18 mouse cellular contexts compared by ENCODE assay signal in the genomic region with DNA sequence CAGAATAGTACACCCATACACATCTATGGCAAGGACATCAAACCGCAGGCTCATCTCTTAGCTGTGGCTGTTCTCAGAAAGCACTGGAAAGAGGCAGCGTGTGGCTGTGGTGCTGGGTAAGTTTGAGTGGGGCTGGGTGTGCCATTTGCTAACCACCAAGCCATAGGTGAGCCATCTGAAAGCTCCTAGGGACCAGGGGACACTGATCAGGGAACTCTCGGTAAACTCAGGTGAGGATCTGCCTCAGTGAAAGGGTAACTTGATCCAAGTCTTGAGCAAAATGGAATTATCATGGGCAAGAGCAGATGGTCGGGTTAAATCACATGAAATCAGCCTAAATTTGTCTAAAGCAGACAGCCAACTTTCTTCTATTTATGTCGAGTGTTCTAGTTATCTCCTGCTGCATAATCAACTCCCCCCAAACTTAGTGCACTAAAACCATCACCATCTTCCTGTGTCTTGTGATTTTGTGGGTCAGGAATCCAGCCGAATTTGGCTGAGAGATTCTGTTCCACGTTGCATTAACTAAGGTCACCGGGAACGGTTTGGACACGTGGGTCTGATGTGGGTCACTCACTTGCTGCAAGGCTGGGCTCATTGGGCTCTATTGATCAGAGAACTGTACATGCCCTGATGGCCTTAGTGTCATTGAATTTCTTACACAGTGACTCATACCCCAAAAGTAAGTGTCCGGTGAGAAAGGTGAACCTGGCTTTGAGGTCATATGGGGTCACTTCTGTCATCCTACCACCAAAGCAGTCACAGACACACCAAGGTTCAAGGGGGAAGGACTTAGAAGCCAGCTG.
DNase-seq lines count a peak whose midpoint lies in the region; ATAC-seq and TF ChIP-seq lines count a peak whose summit lies in the region.
"Had no signal": no experiment of that assay in that cellular context is flagged by ENCODE, and none has a peak within 500 bp of the region (broad histone marks: within the 10 kb centered on the region; RNA-seq: fewer than 3 reads in every experiment).

No protein-coding gene starts in this region.

- TF ChIP-seq CTCF in cortical plate, adult 2 months (IDR thresholded peaks at IDR 0.05; ENCODE audit: extremely low read depth, insufficient read depth, low read length): no peak

- H3K4me1 ChIP-seq in midbrain, embryonic 11.5 days (ENCODE audit: control insufficient read depth, insufficient read depth, low read length): no peaks in the 10 kb centered on the region
- H3K4me1 ChIP-seq in midbrain, embryonic 16.5 days (ENCODE audit: control insufficient read depth, insufficient read depth, low read length): no peaks in the 10 kb centered on the region
- peaks cover 9% of the 10 kb centered on the region for H3K4me1 ChIP-seq in cortical plate, adult 2 months (ENCODE audit: control insufficient read depth, insufficient read depth, low read length)
- H3K4me1 ChIP-seq: forebrain, embryonic 15.5 days; hindbrain, embryonic 15.5 days had no signal

- no peak for TF ChIP-seq POLR2A in cortical plate, adult 2 months (IDR thresholded peaks at IDR 0.05; ENCODE audit: extremely low read depth, insufficient read depth, low read length)

- 88% methylated on average over 11 of the region's 11 CpGs for WGBS in midbrain, embryonic 11.5 days
- 89% methylated on average over 11 of the region's 11 CpGs for WGBS in midbrain, embryonic 16.5 days

- no peak overlapping the region for H3K4me2 ChIP-seq in midbrain, embryonic 11.5 days
- H3K4me2 ChIP-seq in midbrain, embryonic 16.5 days (ENCODE audit: low read length): no peak overlapping the region
- H3K4me2 ChIP-seq: embryonic facial prominence, embryonic 15.5 days; forebrain, embryonic 15.5 days; heart, embryonic 13.5 days; hindbrain, embryonic 15.5 days had no signal

- no peak overlapping the region for H3K4me3 ChIP-seq in midbrain, embryonic 11.5 days (ENCODE audit: low read depth, low read length)
- H3K4me3 ChIP-seq in midbrain, embryonic 16.5 days (ENCODE audit: low read depth, low read length): no peak overlapping the region
- H3K4me3 ChIP-seq in cortical plate, adult 2 months (ENCODE audit: insufficient read depth, low read length): no peak overlapping the region
- H3K4me3 ChIP-seq: embryonic facial prominence, embryonic 15.5 days; forebrain, embryonic 15.5 days; heart, embryonic 13.5 days; hindbrain, embryonic 15.5 days had no signal

- H3K9me3 ChIP-seq in midbrain, embryonic 11.5 days (ENCODE audit: control insufficient read depth, low read length): no peaks in the 10 kb centered on the region
- H3K9me3 ChIP-seq in midbrain, embryonic 16.5 days (replicated peaks; ENCODE audit: control insufficient read depth, low read length, poor library complexity, severe bottlenecking): no peaks in the 10 kb centered on the region
- H3K9me3 ChIP-seq: embryonic facial prominence, embryonic 15.5 days; forebrain, embryonic 15.5 days; heart, embryonic 13.5 days; hindbrain, embryonic 15.5 days had no signal

- DNase-seq in left cerebral cortex, adult 9 months (ENCODE audit: low spot score in 2 of 2): peak; percentile 30 to 31
- no peak for DNase-seq in left cerebral cortex, adult 8-10 months (ENCODE audit: low spot score in 2 of 2)
- DNase-seq in midbrain, embryonic 11.5 days (ENCODE audit: low spot score, missing footprints): peak; percentile 35
- DNase-seq: adrenal gland, adult 2 months; adrenal gland, postnatal 25 days; cerebellum, adult 2 months; cerebellum, postnatal 10 days; embryo, embryonic 11 days; gastrocnemius, postnatal 36 days; heart, adult 11 months; heart, postnatal 36 days had no signal

- no peak overlapping the region for H3K9ac ChIP-seq in midbrain, embryonic 11.5 days (ENCODE audit: low read length)
- H3K9ac ChIP-seq in midbrain, embryonic 16.5 days (ENCODE audit: low read depth, low read length): no peak overlapping the region
- H3K9ac ChIP-seq: embryonic facial prominence, embryonic 15.5 days; forebrain, embryonic 15.5 days; heart, embryonic 13.5 days; hindbrain, embryonic 15.5 days had no signal

- no peaks in the 10 kb centered on the region for H3K36me3 ChIP-seq in midbrain, embryonic 11.5 days (ENCODE audit: control insufficient read depth, insufficient read depth, low read length)
- H3K36me3 ChIP-seq in midbrain, embryonic 16.5 days (ENCODE audit: control insufficient read depth, insufficient read depth, low read length): no peaks in the 10 kb centered on the region
- H3K36me3 ChIP-seq: embryonic facial prominence, embryonic 15.5 days; forebrain, embryonic 15.5 days; heart, embryonic 13.5 days; hindbrain, embryonic 15.5 days had no signal

- H3K27me3 ChIP-seq in midbrain, embryonic 11.5 days (ENCODE audit: control insufficient read depth, insufficient read depth, low read length): 0 out of 2 replicates have a peak, but pooled peaks cover 2% of the 10 kb centered on the region
- H3K27me3 ChIP-seq in midbrain, embryonic 16.5 days (ENCODE audit: control insufficient read depth, insufficient read depth, low read depth, low read length): no peaks in the 10 kb centered on the region
- H3K27me3 ChIP-seq: embryonic facial prominence, embryonic 15.5 days; forebrain, embryonic 15.5 days; hindbrain, embryonic 15.5 days had no signal

- ATAC-seq in midbrain, embryonic 11.5 days (ENCODE audit: low FRiP score): no peak
- no peak for ATAC-seq in midbrain, embryonic 16.5 days
- no peak for ATAC-seq in erythroblast, adult 5-6 weeks (replicated peaks; ENCODE audit: low FRiP score, poor library complexity, severe bottlenecking)
- ATAC-seq: forebrain, embryonic 15.5 days had no signal

- H3K27ac ChIP-seq in midbrain, embryonic 11.5 days (ENCODE audit: low read depth, low read length): no peak overlapping the region
- H3K27ac ChIP-seq in midbrain, embryonic 16.5 days (ENCODE audit: low read length): no peak overlapping the region
- H3K27ac ChIP-seq in cortical plate, adult 2 months (ENCODE audit: insufficient read depth, low read length): peak overlapping the region; percentile 76
- H3K27ac ChIP-seq: embryonic facial prominence, embryonic 15.5 days; forebrain, embryonic 15.5 days; heart, embryonic 13.5 days; hindbrain, embryonic 15.5 days had no signal

Comparison
In these comparisons a context has a peak if more than half of its experiments do, and no peak if none do; other contexts are left out.
1. DNase-seq: peak in left cerebral cortex, adult 9 months (2 of 2) and midbrain, embryonic 11.5 days (single experiment); none in left cerebral cortex, adult 8-10 months (0 of 2).